Mouse (Mus musculus) E14TG2a.4 (cell line): Measurements from ENCODE around the gene Guca1b.

Source experiments
- CTCF ChIP-seq: conservative IDR thresholded peaks from 2 replicates; pipeline ENCODE4 v1.5.1; 2014; ENCODE audit warnings: low read length
- POU5F1 ChIP-seq: IDR thresholded peaks from 2 replicates; pipeline ENCODE4 v1.6.1; 2014; ENCODE audit warnings: low read length, borderline replicate concordance

DNA sequence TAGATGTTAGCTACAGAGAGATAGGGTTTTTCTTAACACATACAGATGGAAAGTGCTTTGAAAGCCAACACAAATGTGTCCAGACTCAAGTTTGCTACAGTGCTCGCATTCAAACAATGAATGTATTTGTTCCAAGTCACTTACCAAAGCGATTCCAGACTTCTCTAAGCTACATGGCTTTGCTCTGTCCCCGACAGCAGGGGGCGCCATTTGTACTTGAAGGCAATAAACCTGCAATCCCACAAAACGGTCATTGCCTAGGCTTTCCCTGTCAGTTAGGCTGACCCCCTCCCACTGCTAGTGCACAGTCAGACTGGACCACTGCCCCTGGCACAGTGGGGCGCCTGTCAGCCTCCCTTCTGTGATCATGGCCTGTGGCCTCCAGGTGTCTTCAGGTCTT lies 25.2 kb upstream of the Guca1b start:
- TF ChIP-seq CTCF: peak; percentile 87
- no peak for TF ChIP-seq POU5F1
